In the genomic region with DNA sequence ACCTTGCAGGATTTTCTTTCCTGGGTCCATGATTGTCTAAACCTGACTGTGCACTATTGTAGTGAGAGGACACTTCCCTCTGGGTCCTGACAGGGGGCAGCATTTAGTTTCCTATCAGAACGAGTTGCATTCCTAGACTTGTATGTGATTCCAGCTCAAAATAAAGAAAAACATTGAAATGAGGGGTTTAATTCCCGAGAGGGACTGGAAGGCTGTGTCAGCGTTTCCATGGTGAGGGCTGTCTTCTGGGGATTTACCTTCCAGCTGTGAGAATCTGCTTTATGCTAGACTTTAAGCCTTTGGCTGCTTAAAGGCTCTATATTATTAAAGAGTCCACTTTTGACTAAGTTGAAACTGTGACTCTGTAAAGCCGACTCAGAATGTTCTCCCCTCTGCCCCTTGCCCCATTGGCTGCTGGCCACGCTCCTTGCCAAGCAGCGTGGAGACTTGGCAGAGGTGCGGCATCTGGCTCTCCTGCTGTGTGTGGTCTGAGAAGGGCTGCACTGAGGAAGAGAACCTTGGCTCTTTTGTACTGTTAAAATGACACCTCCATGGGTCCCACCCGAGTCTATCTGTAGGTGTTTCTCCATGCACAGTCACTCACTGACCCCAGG, we compare ENCODE assay signal across 8 mouse cellular contexts. TPM values are rescaled to one million over a fixed set of nuclear protein-coding genes. Genes with fewer than 3 reads are reported as not detected.
DNase-seq lines count a peak whose midpoint lies in the region; ATAC-seq lines count a peak whose summit lies in the region.

No protein-coding gene starts in this region.

- no peak overlapping the region for H3K4me3 ChIP-seq in forebrain, embryonic 11.5 days (ENCODE audit: low read depth, low read length)
- no peak overlapping the region for H3K4me3 ChIP-seq in midbrain, embryonic 12.5 days

- H3K27ac ChIP-seq in forebrain, embryonic 11.5 days (ENCODE audit: low read depth, low read length): no peak overlapping the region
- peak overlapping the region; percentile 63 for H3K27ac ChIP-seq in midbrain, embryonic 12.5 days (replicated peaks)

- no peaks in the 10 kb centered on the region for H3K27me3 ChIP-seq in forebrain, embryonic 11.5 days (ENCODE audit: control insufficient read depth, insufficient read depth, low read length)
- peaks cover 47% of the 10 kb centered on the region for H3K27me3 ChIP-seq in midbrain, embryonic 12.5 days

- no peak overlapping the region for H3K9ac ChIP-seq in forebrain, embryonic 11.5 days (ENCODE audit: low read length)
- 0 out of 2 replicates have a peak overlapping the region, but pooled peaks have one; percentile 28 for H3K9ac ChIP-seq in midbrain, embryonic 12.5 days (replicated peaks)

- H3K9me3 ChIP-seq in forebrain, embryonic 11.5 days (ENCODE audit: control insufficient read depth, low read length): no peaks in the 10 kb centered on the region
- H3K9me3 ChIP-seq in midbrain, embryonic 12.5 days: no peaks in the 10 kb centered on the region

- no peak overlapping the region for H3K4me2 ChIP-seq in forebrain, embryonic 11.5 days (ENCODE audit: low read depth, low read length, severe bottlenecking)
- peak overlapping the region; percentile 38 for H3K4me2 ChIP-seq in midbrain, embryonic 12.5 days (replicated peaks)

- peak; percentile 58; the same call in 1 of the 2 replicates for ATAC-seq in forebrain, embryonic 11.5 days (replicated peaks; ENCODE audit: low FRiP score)
- ATAC-seq in midbrain, embryonic 12.5 days (ENCODE audit: low FRiP score, low read depth): peak; percentile 76

- 10% methylated on average over 8 of the region's 8 CpGs for WGBS in forebrain, embryonic 11.5 days
- whole genome bisulfite sequencing in midbrain, embryonic 12.5 days: 3% methylated on average over 8 of the region's 8 CpGs

- peak; percentile 51 for DNase-seq in left cerebral cortex, adult 11 months (ENCODE audit: low spot score)
- DNase-seq in left cerebral cortex, adult 8-10 months (ENCODE audit: low spot score in 2 of 2): no peak
- DNase-seq in brain, embryonic 18.5 days (ENCODE audit: low read depth, low spot score): peak; percentile 73
- peak; percentile 64 for DNase-seq in forebrain, embryonic 11.5 days (ENCODE audit: low spot score)
- peak; percentile 83 to 86 for DNase-seq in heart, postnatal 10 days
- DNase-seq in kidney, postnatal 4 days: peak; percentile 75 to 81
- peak; percentile 26 for DNase-seq in thymus, postnatal 0 days (ENCODE audit: low spot score)

- intact Hi-C loops in heart, postnatal 10 days (cut with DNase I): loop anchor here (1.0 to 5.0 kb wide), 4 partner anchors 166 to 293 kb away; no protein-coding TSS in a partner anchor

- H3K4me1 ChIP-seq in forebrain, embryonic 11.5 days (replicated peaks; ENCODE audit: control insufficient read depth, insufficient read depth, low read length): 0 out of 2 replicates have a peak, but pooled peaks cover 3% of the 10 kb centered on the region
- H3K4me1 ChIP-seq in midbrain, embryonic 12.5 days: peaks cover 8% of the 10 kb centered on the region

- no peaks in the 10 kb centered on the region for H3K36me3 ChIP-seq in forebrain, embryonic 11.5 days (ENCODE audit: control insufficient read depth, insufficient read depth, low read length)
- H3K36me3 ChIP-seq in midbrain, embryonic 12.5 days: no peaks in the 10 kb centered on the region

RNA-seq across cellular contexts. Expression of gene Pomgnt2, which starts 22.0 kb away (rescaled TPM):
- 10 to 100 TPM; 40.1 to 46.1 (median 41.8) TPM for total RNA-seq in left cerebral cortex, adult 8-10 months (2022)
- 12.9 and 14.6 TPM in 2 replicates for polyA plus RNA-seq in forebrain, embryonic 11.5 days (2014; fragmentation: Nextera tagmentation; extraction: Ambion mirVana)
- total RNA-seq in heart, postnatal 10 days (2021): 1 to 10 TPM; 7.1 to 7.6 TPM
- 15.3 and 15.4 TPM in 2 replicates for polyA plus RNA-seq in midbrain, embryonic 12.5 days (2016; fragmentation: Nextera tagmentation; extraction: Ambion mirVana)
- polyA plus RNA-seq in thymus, postnatal 0 days (2015; fragmentation: Nextera tagmentation; extraction: Ambion mirVana): 5.8 and 6.2 TPM in 2 replicates

Comparison
In these comparisons a context has a peak if more than half of its experiments do, and no peak if none do; other contexts are left out.
1. DNase-seq: peak in left cerebral cortex, adult 11 months (single experiment), brain, embryonic 18.5 days (single experiment), forebrain, embryonic 11.5 days (single experiment), heart, postnatal 10 days (2 of 2), kidney, postnatal 4 days (2 of 2) and thymus, postnatal 0 days (single experiment); none in left cerebral cortex, adult 8-10 months (0 of 2).